Mouse (Mus musculus): ENCODE measurements around the gene Ctbp1. TPM values are rescaled to one million over a fixed set of nuclear protein-coding genes. Genes with fewer than 3 reads are reported as not detected.

Gene Ctbp1
- total and polyA plus RNA-seq, 2 experiments from 2014 or later = 364 to 415 TPM

DNA sequence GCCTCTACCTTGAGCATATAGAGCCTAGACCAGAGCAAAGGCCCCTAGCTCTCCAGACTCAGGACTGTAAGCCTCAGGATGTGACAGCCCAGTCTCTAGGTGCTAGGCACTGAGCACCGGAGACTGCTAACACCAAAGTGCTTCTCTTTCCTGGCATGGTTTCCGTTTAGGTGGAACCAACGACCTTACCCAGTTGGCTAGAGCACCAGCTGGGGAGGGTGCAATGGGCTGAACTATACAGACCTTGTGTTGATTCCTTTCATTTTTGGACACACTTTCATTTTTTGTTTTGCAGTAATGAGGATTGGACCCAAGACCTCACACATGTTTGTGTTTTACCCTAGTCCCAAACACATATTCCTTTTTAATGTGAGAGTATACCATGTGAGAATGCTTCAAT lies 64.3 kb downstream of the Ctbp1 start:
- H3K9me3 ChIP-seq (ENCODE audit: low read length) = no peaks in the 10 kb centered on the region
- no peak for TF ChIP-seq CTCF (IDR thresholded peaks at IDR 0.05)
- no peaks in the 10 kb centered on the region for H3K27me3 ChIP-seq (ENCODE audit: insufficient read depth, low read length)
- no peaks in the 10 kb centered on the region for H3K36me3 ChIP-seq (ENCODE audit: insufficient read depth, low read length)
- no peak overlapping the region for H3K4me2 ChIP-seq (ENCODE audit: low read depth, low read length, poor library complexity, severe bottlenecking)
- H3K4me3 ChIP-seq (ENCODE audit: low read depth, low read length) = no peak overlapping the region
- H3K9ac ChIP-seq (replicated peaks; ENCODE audit: low read length, poor library complexity, severe bottlenecking) = no peak overlapping the region
- no peaks in the 10 kb centered on the region for H3K4me1 ChIP-seq (ENCODE audit: insufficient read depth, low read length)
- ATAC-seq (ENCODE audit: low FRiP score) = no peak
- H3K27ac ChIP-seq (ENCODE audit: low read depth, low read length) = no peak overlapping the region
- DNase-seq (ENCODE audit: low spot score) = no peak
- WGBS = 93% methylated on average over 3 of the region's 3 CpGs

DNA sequence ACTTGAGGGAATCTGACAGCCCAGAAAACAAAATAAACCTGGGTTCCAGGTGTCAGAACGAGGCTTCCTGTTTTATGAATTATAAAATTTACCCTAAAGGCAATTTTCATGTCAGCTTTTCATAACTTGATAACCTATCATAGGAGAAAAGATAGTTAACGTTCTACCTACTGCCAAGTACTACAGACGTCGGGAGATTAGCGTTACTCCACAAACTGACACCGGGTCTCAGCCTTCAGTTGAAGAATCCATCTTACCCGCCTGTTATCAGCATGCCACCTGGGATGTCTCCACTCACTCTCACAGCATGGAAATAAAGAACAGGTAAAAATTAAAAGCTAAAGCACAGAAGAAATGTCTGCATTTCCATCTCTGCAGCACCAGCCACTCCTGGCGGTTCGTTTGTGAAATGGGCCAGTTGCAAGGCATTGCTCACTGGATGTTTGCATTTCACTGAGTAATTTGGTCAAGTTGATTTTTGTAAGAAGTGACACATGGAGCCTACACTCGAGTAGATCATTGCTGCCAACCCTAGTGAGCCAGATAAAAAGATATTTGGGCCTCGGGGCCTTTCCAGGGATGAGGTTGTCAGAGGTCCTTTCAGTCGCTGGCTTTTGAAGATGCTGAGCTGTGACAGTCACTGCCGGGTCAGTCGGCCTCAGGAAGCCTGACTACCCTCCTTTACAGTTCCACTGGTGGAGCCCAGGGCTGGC lies 66.1 kb downstream of the Ctbp1 start:
- no peak overlapping the region for H3K4me2 ChIP-seq (ENCODE audit: low read depth, low read length, poor library complexity, severe bottlenecking)
- no peak overlapping the region for H3K9ac ChIP-seq (replicated peaks; ENCODE audit: low read length, poor library complexity, severe bottlenecking)
- H3K4me3 ChIP-seq (ENCODE audit: low read depth, low read length) = no peak overlapping the region
- 0 out of 2 replicates have a peak, but pooled peaks cover 2% of the 10 kb centered on the region for H3K4me1 ChIP-seq (ENCODE audit: insufficient read depth, low read length)
- H3K27ac ChIP-seq (ENCODE audit: low read depth, low read length) = no peak overlapping the region
- H3K9me3 ChIP-seq (ENCODE audit: low read length) = no peaks in the 10 kb centered on the region
- DNase-seq (ENCODE audit: low spot score) (no peak), ATAC-seq (ENCODE audit: low FRiP score) (no peak)
- WGBS = 64% methylated on average over 14 of the region's 14 CpGs
- TF ChIP-seq CTCF (IDR thresholded peaks at IDR 0.05) = no peak
- H3K27me3 ChIP-seq (ENCODE audit: insufficient read depth, low read length) = no peaks in the 10 kb centered on the region
- no peaks in the 10 kb centered on the region for H3K36me3 ChIP-seq (ENCODE audit: insufficient read depth, low read length)

DNA sequence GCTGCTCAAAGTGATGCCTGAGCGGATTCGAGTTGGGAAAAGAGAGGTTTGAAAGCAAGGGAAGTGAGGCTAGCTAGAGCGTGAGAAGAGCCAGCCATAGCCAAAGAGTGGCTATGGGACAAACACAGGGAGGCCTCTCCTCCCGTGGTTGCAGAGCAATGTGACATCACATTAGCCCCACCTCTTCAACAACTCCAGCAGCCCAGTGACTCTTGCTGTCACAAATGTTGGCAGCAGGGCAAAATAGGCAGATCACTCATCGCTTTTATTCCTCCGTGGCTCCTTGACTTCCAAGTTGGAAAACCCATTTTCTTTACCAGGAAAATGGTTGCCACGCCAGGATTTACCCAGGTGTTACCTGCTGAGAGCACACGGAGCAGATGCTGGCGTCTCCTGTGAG lies 67.7 kb downstream of the Ctbp1 start:
- no peak overlapping the region for H3K9ac ChIP-seq (replicated peaks; ENCODE audit: low read length, poor library complexity, severe bottlenecking)
- WGBS = 48% methylated on average over 9 of the region's 9 CpGs
- no peak overlapping the region for H3K4me3 ChIP-seq (ENCODE audit: low read depth, low read length)
- ATAC-seq (ENCODE audit: low FRiP score) (no peak), DNase-seq (ENCODE audit: low spot score) (no peak)
- H3K36me3 ChIP-seq (ENCODE audit: insufficient read depth, low read length) = no peaks in the 10 kb centered on the region
- no peaks in the 10 kb centered on the region for H3K9me3 ChIP-seq (ENCODE audit: low read length)
- H3K27ac ChIP-seq (ENCODE audit: low read depth, low read length) = no peak overlapping the region
- TF ChIP-seq CTCF (IDR thresholded peaks at IDR 0.05) = no peak
- H3K27me3 ChIP-seq (ENCODE audit: insufficient read depth, low read length) = no peaks in the 10 kb centered on the region
- 0 out of 2 replicates have a peak, but pooled peaks cover 2% of the 10 kb centered on the region for H3K4me1 ChIP-seq (ENCODE audit: insufficient read depth, low read length)
- no peak overlapping the region for H3K4me2 ChIP-seq (ENCODE audit: low read depth, low read length, poor library complexity, severe bottlenecking)

DNA sequence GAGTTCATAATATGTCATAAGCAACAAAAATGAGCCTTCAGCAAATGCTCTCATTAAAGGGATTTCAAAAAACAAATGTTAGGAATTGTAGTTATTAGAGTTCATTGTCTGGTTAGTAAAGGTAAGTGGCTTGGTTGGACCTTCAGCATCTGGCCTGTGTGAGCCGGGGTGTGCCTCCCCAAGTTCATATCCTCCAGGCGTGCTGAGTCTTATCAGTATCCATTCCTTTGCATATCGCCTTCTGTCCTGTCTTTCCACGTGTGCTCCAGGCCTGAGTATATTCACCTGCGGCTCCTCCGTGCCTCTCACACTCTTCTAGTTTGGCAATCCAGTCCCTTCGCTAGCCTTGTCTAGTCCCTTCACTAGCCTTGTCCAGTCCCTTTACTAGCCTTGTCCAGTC lies 68.5 kb downstream of the Ctbp1 start:
- 0 out of 2 replicates have a peak, but pooled peaks cover 2% of the 10 kb centered on the region for H3K4me1 ChIP-seq (ENCODE audit: insufficient read depth, low read length)
- no peak overlapping the region for H3K27ac ChIP-seq (ENCODE audit: low read depth, low read length)
- H3K4me2 ChIP-seq (ENCODE audit: low read depth, low read length, poor library complexity, severe bottlenecking) = no peak overlapping the region
- DNase-seq (ENCODE audit: low spot score) = no peak
- H3K9me3 ChIP-seq (ENCODE audit: low read length) = no peaks in the 10 kb centered on the region
- ATAC-seq (ENCODE audit: low FRiP score) = no peak
- TF ChIP-seq CTCF (IDR thresholded peaks at IDR 0.05) = no peak
- H3K36me3 ChIP-seq (ENCODE audit: insufficient read depth, low read length) = no peaks in the 10 kb centered on the region
- no peaks in the 10 kb centered on the region for H3K27me3 ChIP-seq (ENCODE audit: insufficient read depth, low read length)
- no peak overlapping the region for H3K4me3 ChIP-seq (ENCODE audit: low read depth, low read length)
- 89% methylated on average over 7 of the region's 7 CpGs for WGBS
- no peak overlapping the region for H3K9ac ChIP-seq (replicated peaks; ENCODE audit: low read length, poor library complexity, severe bottlenecking)

DNA sequence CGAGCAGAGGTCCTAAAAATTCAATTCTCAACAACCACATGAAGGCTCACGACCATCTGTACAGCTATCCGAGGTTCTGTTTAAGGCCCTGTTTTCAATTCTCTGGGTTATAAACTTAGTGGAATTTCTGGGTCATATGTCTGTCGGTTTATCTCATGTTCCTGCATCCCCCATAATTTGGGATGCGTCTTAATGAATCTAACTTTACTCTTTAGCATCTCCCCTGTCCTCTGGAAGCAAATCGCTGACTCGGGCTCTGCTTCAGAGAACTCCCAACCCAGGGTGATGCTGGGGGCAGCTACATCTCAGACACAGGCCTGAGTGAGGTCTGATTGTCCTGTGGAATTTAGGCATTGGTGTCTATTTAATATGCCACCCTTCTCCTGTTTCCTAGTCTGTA lies 70.5 kb downstream of the Ctbp1 start:
- H3K27me3 ChIP-seq (ENCODE audit: insufficient read depth, low read length) = no peaks in the 10 kb centered on the region
- no peak overlapping the region for H3K4me3 ChIP-seq (ENCODE audit: low read depth, low read length)
- 84% methylated on average over 7 of the region's 7 CpGs for WGBS
- no peak overlapping the region for H3K27ac ChIP-seq (ENCODE audit: low read depth, low read length)
- no peak overlapping the region for H3K9ac ChIP-seq (replicated peaks; ENCODE audit: low read length, poor library complexity, severe bottlenecking)
- no peak for TF ChIP-seq CTCF (IDR thresholded peaks at IDR 0.05)
- no peaks in the 10 kb centered on the region for H3K36me3 ChIP-seq (ENCODE audit: insufficient read depth, low read length)
- 0 out of 2 replicates have a peak, but pooled peaks cover 2% of the 10 kb centered on the region for H3K4me1 ChIP-seq (ENCODE audit: insufficient read depth, low read length)
- H3K4me2 ChIP-seq (ENCODE audit: low read depth, low read length, poor library complexity, severe bottlenecking) = no peak overlapping the region
- DNase-seq (ENCODE audit: low spot score) (no peak), ATAC-seq (ENCODE audit: low FRiP score) (no peak)
- no peaks in the 10 kb centered on the region for H3K9me3 ChIP-seq (ENCODE audit: low read length)

DNA sequence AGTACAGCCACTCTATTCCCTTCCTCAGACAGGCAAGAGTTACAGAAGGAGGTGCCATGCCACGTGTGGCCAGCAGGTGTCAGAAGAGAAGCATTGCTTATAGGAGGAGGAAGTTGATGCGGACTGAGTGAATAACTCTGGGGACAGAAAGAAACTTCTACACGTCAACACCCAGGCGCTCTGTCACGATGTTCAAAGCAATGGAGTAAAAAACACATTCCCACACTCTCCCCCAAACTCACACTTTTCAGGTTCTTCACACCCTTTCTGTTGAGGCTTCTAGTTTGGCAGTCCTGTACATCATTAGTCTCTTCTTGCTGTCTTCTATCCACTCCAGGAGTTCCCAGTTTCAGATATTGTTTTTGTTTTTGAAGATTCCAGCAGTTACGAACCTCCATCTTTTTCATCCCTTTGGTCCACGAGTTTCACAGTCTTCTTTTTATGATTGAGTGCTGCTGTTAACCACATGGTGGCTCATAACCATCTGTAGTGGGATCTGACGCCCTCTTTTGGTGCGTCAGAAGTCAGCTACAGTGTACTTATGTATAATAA lies 71.0 kb downstream of the Ctbp1 start:
- Histone ChIP-seq H3K4me3 (ENCODE audit: low read depth, low read length) (no peak overlapping the region), H3K4me2 (ENCODE audit: low read depth, low read length, poor library complexity, severe bottlenecking) (peak overlapping the region; percentile 18; the same call in 1 of the 2 replicates), H3K9ac (replicated peaks; ENCODE audit: low read length, poor library complexity, severe bottlenecking) (no peak overlapping the region), H3K27me3 (ENCODE audit: insufficient read depth, low read length) (no peaks in the 10 kb centered on the region), H3K36me3 (ENCODE audit: insufficient read depth, low read length) (no peaks in the 10 kb centered on the region), H3K27ac (ENCODE audit: low read depth, low read length) (no peak overlapping the region), H3K9me3 (ENCODE audit: low read length) (no peaks in the 10 kb centered on the region), H3K4me1 (ENCODE audit: insufficient read depth, low read length) (0 out of 2 replicates have a peak, but pooled peaks cover 2% of the 10 kb centered on the region)
- peak; percentile 71 for ATAC-seq (ENCODE audit: low FRiP score)
- peak; percentile 90 for DNase-seq (ENCODE audit: low spot score)
- WGBS = 20% methylated on average over 9 of the region's 9 CpGs
- peak; percentile 99 for TF ChIP-seq CTCF (IDR thresholded peaks at IDR 0.05)

Data from midbrain, postnatal 0 days (tissue).